Mouse (Mus musculus) embryonic facial prominence, embryonic 14.5 days (tissue): Measurements from ENCODE around the gene Trpc5. TPM values are rescaled to one million over a fixed set of nuclear protein-coding genes. Genes with fewer than 3 reads are reported as not detected.
A peak's percentile ranks its signal among the peaks of the same experiment; 100 is the strongest.

Experiments used
- ATAC-seq: fragments of 200-750 bp; cut with Nextera tagmentation; 2 replicates; pipeline ENCODE4 v1.8.0; 2017; ENCODE audit warnings: low read depth, moderate number of reproducible peaks, moderate TSS enrichment
- DNase-seq: peaks from one replicate; pipeline ENCODE4 v3.0.0-alpha.2; 2015; ENCODE audit warnings: low spot score
- H3K27ac ChIP-seq: fragments of 300-500 bp; sonication (generic); replicated peaks from 2 replicates; pipeline ENCODE4 v1.5.1; 2014; ENCODE audit warnings: low read depth, mild to moderate bottlenecking, low read length, moderate library complexity
- H3K27me3 ChIP-seq: fragments of 300-500 bp; sonication (generic); replicated peaks from 2 replicates; pipeline ENCODE4 v1.6.1; 2014; ENCODE audit warnings: low read length; ENCODE audit not compliant: control insufficient read depth, insufficient read depth
- H3K36me3 ChIP-seq: fragments of 300-500 bp; sonication (generic); 2 replicates; pipeline ENCODE4 v1.6.1; 2014; ENCODE audit warnings: low read length, mixed read lengths; ENCODE audit not compliant: control insufficient read depth, insufficient read depth
- H3K4me1 ChIP-seq: fragments of 300-500 bp; sonication (generic); 2 replicates; pipeline ENCODE4 v1.6.1; 2014; ENCODE audit warnings: antibody characterized with exemption, low read length; ENCODE audit not compliant: control insufficient read depth, insufficient read depth
- H3K4me2 ChIP-seq: fragments of 300-500 bp; sonication (generic); 2 replicates; pipeline ENCODE4 v1.6.1; 2014; ENCODE audit warnings: low read depth, mild to moderate bottlenecking, low read length, moderate library complexity, mixed read lengths
- H3K4me3 ChIP-seq: fragments of 300-500 bp; sonication (generic); 2 replicates; pipeline ENCODE4 v1.5.1; 2014; ENCODE audit warnings: low read depth, mild to moderate bottlenecking, low read length
- H3K9ac ChIP-seq: fragments of 300-500 bp; sonication (generic); 2 replicates; pipeline ENCODE4 v1.6.1; 2014; ENCODE audit warnings: low read depth, mild to moderate bottlenecking, low read length, moderate library complexity, mixed read lengths
- H3K9me3 ChIP-seq: fragments of 300-500 bp; sonication (generic); 2 replicates; pipeline ENCODE4 v1.6.1; 2016; ENCODE audit warnings: low read length; ENCODE audit not compliant: control insufficient read depth
- WGBS: fragments of 180-500 bp; shearing (Covaris S2); extraction: QIAGEN DNeasy Blood & Tissue Kit; methylation state at CpG from one replicate; pipeline ENCODE4 v1.1.7; 2014; 5-methylcytosine and 5-hydroxymethylcytosine counted together
- polyA plus RNA-seq: library from polyadenylated mRNA; unstranded; fragments of >200 nt; fragmentation: Nextera tagmentation; extraction: Ambion mirVana; gene quantifications from 2 replicates; pipeline ENCODE4 v1.2.1, GENCODE M21; 2014

The Trpc5 gene
- polyA plus RNA-seq, 1 experiment from 2014 or later: 0.99 TPM

DNA sequence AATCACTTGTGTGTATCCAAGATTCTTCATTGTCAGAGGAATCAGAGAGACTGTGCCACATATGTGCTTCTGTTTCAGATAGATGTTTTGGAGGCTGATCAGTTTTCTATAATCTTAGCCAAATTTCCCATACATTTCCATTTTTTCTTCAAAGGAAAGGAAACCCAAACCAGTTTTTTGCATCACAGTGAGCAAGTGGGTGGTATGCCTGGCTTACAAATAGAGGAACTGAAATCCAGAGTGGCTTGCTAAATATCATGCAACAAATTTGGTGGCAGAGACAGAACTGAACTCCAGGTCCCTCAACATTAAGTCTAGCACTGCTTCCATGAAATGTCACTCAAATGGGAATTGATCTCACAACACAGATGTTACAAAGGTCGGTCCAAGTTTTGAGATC, 266.9 kb downstream of the Trpc5 start:
- Histone ChIP-seq H3K4me1 (no peaks in the 10 kb centered on the region), H3K4me3 (no peak overlapping the region), H3K4me2 (no peak overlapping the region), H3K27ac (no peak overlapping the region), H3K9me3 (no peaks in the 10 kb centered on the region), H3K36me3 (no peaks in the 10 kb centered on the region), H3K9ac (no peak overlapping the region), H3K27me3 (peaks cover 3% of the 10 kb centered on the region; the same call in 1 of the 2 replicates)
- DNase-seq (no peak), ATAC-seq (no peak)
- WGBS: 88% methylated on average over 1 of the region's 1 CpGs

DNA sequence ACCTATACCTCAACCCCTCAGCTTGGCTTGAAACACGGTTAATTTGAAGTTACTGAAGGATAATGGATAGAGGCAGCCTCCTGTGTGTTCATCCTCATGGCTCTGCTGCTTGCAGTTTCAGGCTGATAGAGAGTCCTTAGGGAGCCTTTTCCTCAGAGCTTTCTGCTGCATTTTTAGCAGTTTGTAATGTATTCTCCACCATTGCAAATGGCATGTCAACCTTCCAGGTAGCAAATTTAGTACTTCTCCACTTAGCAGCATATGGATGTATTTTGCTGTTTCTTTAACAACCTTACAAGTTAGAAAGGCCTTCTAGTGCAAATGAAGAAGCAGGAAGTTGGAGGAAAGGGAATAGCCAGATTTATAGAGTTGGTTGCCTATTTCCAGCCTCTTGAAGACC, 267.7 kb downstream of the Trpc5 start:
- H3K4me1 ChIP-seq: no peaks in the 10 kb centered on the region
- H3K9ac ChIP-seq: no peak overlapping the region
- 77% methylated on average over 1 of the region's 1 CpGs for WGBS
- no peaks in the 10 kb centered on the region for H3K9me3 ChIP-seq
- no peak overlapping the region for H3K4me2 ChIP-seq
- no peaks in the 10 kb centered on the region for H3K36me3 ChIP-seq
- ATAC-seq (no peak), DNase-seq (no peak)
- peaks cover 3% of the 10 kb centered on the region; the same call in 1 of the 2 replicates for H3K27me3 ChIP-seq
- H3K27ac ChIP-seq: no peak overlapping the region
- no peak overlapping the region for H3K4me3 ChIP-seq

DNA sequence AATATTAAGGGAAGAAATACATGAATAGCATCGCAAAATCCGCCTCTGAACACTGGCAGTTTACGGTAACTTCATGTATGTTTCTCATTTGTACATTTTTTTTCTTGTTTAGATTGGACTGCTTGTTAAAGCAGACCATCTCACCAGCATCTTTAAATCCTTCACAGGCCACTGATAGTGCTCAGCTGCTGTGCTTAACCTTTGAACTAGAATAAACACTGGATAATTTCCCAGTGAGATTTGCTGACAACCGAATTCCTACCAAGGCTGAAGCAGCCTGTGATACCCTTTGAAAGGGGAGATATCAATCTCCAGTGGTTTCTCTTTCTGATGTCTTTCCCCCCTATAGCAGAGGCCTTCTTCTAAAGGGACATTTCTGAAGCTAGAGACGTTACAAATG, 279.9 kb downstream of the Trpc5 start:
- DNase-seq (no peak), ATAC-seq (no peak)
- no peak overlapping the region for H3K4me2 ChIP-seq
- no peaks in the 10 kb centered on the region for H3K9me3 ChIP-seq
- 59% methylated on average over 5 of the region's 5 CpGs for WGBS
- no peak overlapping the region for H3K4me3 ChIP-seq
- H3K27me3 ChIP-seq: peaks cover 4% of the 10 kb centered on the region; the same call in 1 of the 2 replicates
- H3K36me3 ChIP-seq: no peaks in the 10 kb centered on the region
- H3K27ac ChIP-seq: no peak overlapping the region
- no peak overlapping the region for H3K9ac ChIP-seq
- no peaks in the 10 kb centered on the region for H3K4me1 ChIP-seq

DNA sequence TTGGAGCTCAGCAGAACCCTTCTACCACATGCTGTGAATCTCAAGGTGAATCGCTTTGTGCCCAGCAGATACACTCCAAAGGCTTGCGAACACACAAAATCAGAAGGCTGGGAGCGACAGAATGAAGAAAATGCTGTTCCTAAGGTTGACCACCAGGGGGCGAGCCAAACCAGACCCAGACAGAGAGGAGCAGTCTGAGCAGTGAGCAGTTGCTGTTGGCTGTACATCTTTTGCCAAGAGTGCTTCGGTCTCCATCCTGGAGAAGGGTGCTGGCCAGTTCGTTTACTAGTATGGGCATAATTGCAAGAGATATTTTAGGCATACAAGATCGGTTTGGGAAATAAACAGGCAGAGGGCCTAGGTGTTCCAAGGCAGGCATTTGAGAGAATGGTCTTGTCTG, 284.5 kb downstream of the Trpc5 start:
- H3K4me3 ChIP-seq: no peak overlapping the region
- H3K36me3 ChIP-seq: no peaks in the 10 kb centered on the region
- 0 out of 2 replicates have a peak, but pooled peaks have one; percentile 60 for ATAC-seq
- peaks cover 10% of the 10 kb centered on the region; the same call in 1 of the 2 replicates for H3K27me3 ChIP-seq
- no peak overlapping the region for H3K27ac ChIP-seq
- no peak overlapping the region for H3K9ac ChIP-seq
- peak; percentile 36 for DNase-seq
- no peaks in the 10 kb centered on the region for H3K9me3 ChIP-seq
- no peak overlapping the region for H3K4me2 ChIP-seq
- 30% methylated on average over 7 of the region's 7 CpGs for WGBS
- H3K4me1 ChIP-seq: no peaks in the 10 kb centered on the region

DNA sequence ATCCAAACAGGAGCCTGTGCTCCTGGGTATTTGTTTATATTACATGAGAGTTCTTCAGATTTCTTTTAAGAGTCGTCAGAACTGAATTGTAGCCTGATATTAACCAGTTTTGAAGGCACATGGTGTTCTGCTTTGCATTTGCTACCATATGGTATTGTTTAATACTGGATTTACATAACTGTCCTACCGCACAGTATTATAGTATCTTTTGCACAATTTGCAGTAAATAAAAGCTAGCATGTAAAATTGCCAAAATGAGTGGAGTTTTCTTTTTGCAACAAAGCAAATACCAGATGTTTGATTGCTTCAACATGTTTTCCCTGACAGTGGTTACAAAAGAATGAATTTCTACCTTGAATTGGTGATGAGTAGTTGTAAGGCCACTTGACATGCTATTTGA, 313.8 kb downstream of the Trpc5 start:
- H3K4me2 ChIP-seq: no peak overlapping the region
- no peak for ATAC-seq
- DNase-seq: peak; percentile 53

DNA sequence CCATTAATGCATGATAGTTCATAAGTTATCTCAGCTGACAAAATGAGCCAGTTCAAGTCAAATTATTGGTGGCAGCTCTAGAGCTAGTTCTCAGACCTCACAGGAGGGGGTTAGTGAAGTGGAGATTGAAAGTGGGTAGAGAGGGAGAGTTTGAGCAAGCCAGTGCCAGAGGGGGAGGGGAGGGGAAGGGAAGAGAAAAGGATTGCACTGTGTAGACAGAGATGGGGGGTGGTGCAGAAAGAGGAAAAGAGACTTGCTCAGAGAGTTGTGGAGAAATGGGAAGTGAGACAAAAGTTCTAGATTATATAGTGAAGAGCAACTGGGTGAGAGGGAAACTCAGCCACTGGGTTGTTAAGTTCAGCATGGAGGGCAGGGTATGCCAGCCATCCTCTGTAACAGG, 349.6 kb downstream of the Trpc5 start:
- no peak for DNase-seq
- no peaks in the 10 kb centered on the region for H3K27me3 ChIP-seq
- H3K36me3 ChIP-seq: no peaks in the 10 kb centered on the region
- no peak overlapping the region for H3K27ac ChIP-seq
- H3K4me2 ChIP-seq: no peak overlapping the region
- ATAC-seq: no peak
- H3K9ac ChIP-seq: no peak overlapping the region
- H3K4me3 ChIP-seq: no peak overlapping the region
- H3K9me3 ChIP-seq: no peaks in the 10 kb centered on the region
- no peaks in the 10 kb centered on the region for H3K4me1 ChIP-seq

More for the DNA sequence above, 313.8 kb downstream of the Trpc5 start:
- H3K27me3 ChIP-seq: no peaks in the 10 kb centered on the region
- H3K27ac ChIP-seq: no peak overlapping the region
- 37% methylated on average over 2 of the region's 2 CpGs for WGBS
- H3K9ac ChIP-seq: no peak overlapping the region
- H3K36me3 ChIP-seq: peaks cover 5% of the 10 kb centered on the region
- H3K4me3 ChIP-seq: no peak overlapping the region
- no peaks in the 10 kb centered on the region for H3K9me3 ChIP-seq
- H3K4me1 ChIP-seq: no peaks in the 10 kb centered on the region

DNA sequence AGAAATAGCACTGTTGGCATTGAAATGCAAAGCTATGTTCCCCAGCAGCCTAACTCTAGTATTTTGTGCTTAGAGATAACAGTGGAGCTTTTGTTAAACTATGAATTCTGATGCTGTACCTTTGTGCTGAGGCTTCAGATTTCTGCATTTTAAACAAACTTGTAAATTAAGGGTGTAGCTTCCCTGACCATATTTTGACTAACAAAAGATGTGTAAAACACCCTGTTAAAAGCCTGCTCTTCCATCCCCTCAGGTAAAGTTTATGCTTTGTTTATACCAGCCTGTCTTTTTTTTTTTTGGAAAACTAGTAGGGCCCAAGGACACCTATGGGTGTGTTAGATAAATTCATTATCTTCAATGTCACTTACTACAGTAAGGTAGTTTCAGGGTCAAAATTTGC, 350.0 kb downstream of the Trpc5 start:
- H3K9ac ChIP-seq: no peak overlapping the region

DNA sequence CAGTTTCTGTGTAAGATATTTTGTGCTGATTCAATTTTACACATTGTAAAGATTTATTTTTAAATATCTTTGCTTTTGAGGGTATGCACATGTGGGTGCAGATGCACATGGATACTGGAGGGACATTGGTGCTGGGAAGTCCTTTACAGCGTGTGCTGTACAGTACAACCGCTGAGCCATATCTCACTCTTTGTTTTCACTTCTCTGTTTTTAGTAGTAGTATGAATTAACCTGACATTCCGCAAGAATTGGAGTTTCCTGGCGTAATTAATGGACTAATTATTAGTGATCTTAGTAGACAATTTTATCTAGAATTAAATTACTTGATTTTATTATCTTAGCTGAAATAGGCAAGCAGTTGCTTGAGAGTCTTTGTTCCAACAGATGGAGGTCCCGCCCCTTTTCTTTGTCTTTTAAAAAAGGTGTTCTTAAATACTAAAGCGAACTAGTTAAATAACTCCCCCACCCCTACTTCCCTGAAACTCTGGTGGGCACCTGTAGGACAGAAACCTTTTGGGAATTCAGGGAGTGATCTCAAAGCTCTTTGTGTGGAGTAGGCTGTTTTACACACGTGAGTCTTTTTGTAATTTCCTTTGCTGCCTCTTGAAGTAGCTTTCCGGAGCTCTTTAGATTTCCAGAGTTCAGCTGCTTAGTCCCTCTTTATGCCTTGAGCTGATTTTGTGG, 352.5 kb downstream of the Trpc5 start:
- Histone ChIP-seq H3K27ac (no peak overlapping the region), H3K4me1 (no peaks in the 10 kb centered on the region), H3K4me2 (no peak overlapping the region), H3K9ac (no peak overlapping the region), H3K36me3 (no peaks in the 10 kb centered on the region), H3K4me3 (no peak overlapping the region), H3K27me3 (no peaks in the 10 kb centered on the region), H3K9me3 (no peaks in the 10 kb centered on the region)
- no peak for ATAC-seq
- 50% methylated on average over 8 of the region's 8 CpGs for WGBS
- DNase-seq: no peak

More for the DNA sequence above, 350.0 kb downstream of the Trpc5 start:
- Histone ChIP-seq H3K4me2 (no peak overlapping the region), H3K4me1 (no peaks in the 10 kb centered on the region), H3K27ac (no peak overlapping the region), H3K9me3 (no peaks in the 10 kb centered on the region), H3K4me3 (no peak overlapping the region), H3K36me3 (no peaks in the 10 kb centered on the region), H3K27me3 (no peaks in the 10 kb centered on the region)
- ATAC-seq: no peak
- no peak for DNase-seq
